Mouse (Mus musculus): ENCODE measurements around the gene Gramd1b. TPM values are rescaled to one million over a fixed set of nuclear protein-coding genes. Genes with fewer than 3 reads are reported as not detected.
A peak's percentile ranks its signal among the peaks of the same experiment; 100 is the strongest.

Gramd1b gene
- polyA plus RNA-seq, 1 experiment from 2014 or later: 2.3 TPM

DNA sequence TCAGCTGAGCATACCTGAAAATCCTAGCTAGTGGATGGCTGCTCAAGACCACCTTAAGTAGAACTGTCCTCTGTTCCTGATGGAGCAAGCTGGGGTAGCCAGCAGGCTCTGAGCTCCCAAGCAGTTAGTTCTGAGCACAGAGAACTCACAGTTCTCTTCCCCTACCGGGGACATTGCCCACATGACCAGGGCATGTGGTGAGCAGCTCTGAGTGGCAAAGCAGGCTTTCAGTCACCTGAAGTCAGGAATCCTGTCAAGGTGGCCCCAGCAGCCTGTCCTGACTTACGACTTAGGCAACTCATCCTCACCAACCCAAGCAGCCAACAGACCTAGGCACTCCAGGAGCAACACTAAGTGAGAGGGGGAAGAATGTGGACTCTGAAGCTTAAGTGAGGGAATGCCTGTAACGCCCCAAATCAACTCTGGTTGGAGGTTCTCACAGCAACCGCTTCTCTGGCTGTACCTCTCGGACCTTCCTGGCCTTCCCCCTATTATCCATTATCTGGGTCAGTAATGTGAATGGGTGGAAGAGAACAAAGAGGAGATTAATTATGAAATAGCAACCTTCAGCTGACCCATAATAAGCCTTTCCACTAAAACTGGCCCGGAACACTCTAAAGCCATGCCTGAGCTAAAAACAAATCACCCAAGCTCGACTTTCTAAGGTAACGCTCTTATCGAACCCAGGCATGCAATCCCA is 154.3 kb downstream of the Gramd1b start:
- 55% methylated on average over 9 of the region's 9 CpGs for WGBS

GRCm38 (mm10) chr9:40376139-40376541 is 155.0 kb downstream of the Gramd1b start:
- peak; percentile 63 for DNase-seq (ENCODE audit: low spot score)
- Histone ChIP-seq H3K27me3 (ENCODE audit: low read depth, poor library complexity, severe bottlenecking) (peaks cover 12% of the 10 kb centered on the region; the same call in 1 of the 2 replicates), H3K4me3 (peak overlapping the region; percentile 47), H3K9me3 (replicated peaks) (no peaks in the 10 kb centered on the region), H3K27ac (replicated peaks) (peak overlapping the region; percentile 77), H3K36me3 (no peaks in the 10 kb centered on the region), H3K4me1 (peaks cover 34% of the 10 kb centered on the region)
- WGBS: 5% methylated on average over 11 of the region's 11 CpGs

More for the DNA sequence above, 154.3 kb downstream of the Gramd1b start:
- H3K36me3 ChIP-seq: no peaks in the 10 kb centered on the region
- no peak overlapping the region for H3K4me3 ChIP-seq
- H3K4me1 ChIP-seq: peaks cover 40% of the 10 kb centered on the region
- peak overlapping the region; percentile 77; the same call in 1 of the 2 replicates for H3K27ac ChIP-seq (replicated peaks)
- no peaks in the 10 kb centered on the region for H3K9me3 ChIP-seq (replicated peaks)
- H3K27me3 ChIP-seq (ENCODE audit: low read depth, poor library complexity, severe bottlenecking): peaks cover 12% of the 10 kb centered on the region; the same call in 1 of the 2 replicates
- DNase-seq (ENCODE audit: low spot score): no peak

- peaks cover 12% of the 10 kb centered on the region; the same call in 1 of the 2 replicates for H3K27me3 ChIP-seq (ENCODE audit: low read depth, poor library complexity, severe bottlenecking)
- WGBS: 46% methylated on average over 6 of the region's 6 CpGs
- no peak for DNase-seq (ENCODE audit: low spot score)
- no peaks in the 10 kb centered on the region for H3K36me3 ChIP-seq
- H3K4me1 ChIP-seq: peaks cover 34% of the 10 kb centered on the region
- H3K27ac ChIP-seq (replicated peaks): 0 out of 2 replicates have a peak overlapping the region, but pooled peaks have one; percentile 77
- H3K4me3 ChIP-seq: peak overlapping the region; percentile 47
- H3K9me3 ChIP-seq (replicated peaks): no peaks in the 10 kb centered on the region
These were observed 155.7 kb downstream of the Gramd1b start for GRCm38 (mm10) chr9:40375518-40375917.

DNA sequence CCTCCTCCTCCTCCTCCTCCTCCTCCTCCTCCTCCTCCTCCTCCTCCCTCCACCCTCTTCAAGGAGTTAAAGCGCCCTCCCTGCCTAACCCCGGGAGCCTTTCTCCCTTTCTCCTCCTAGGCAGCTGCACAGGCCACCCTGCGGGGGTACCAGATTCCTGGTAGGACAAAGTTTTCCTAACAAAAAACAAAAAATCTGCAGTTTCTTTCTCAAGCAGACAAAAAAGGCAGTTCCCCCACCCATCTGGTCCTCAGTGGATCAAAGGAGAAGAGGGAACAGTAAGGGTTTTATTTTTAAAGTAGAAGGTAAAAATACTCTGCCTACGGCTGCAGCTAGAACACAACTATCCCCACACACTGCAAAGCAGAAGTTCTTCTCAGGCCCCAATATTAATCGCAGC is 156.2 kb downstream of the Gramd1b start:
- peaks cover 34% of the 10 kb centered on the region for H3K4me1 ChIP-seq
- H3K27me3 ChIP-seq (ENCODE audit: low read depth, poor library complexity, severe bottlenecking): peaks cover 12% of the 10 kb centered on the region; the same call in 1 of the 2 replicates
- 36% methylated on average over 4 of the region's 5 CpGs for WGBS
- no peaks in the 10 kb centered on the region for H3K9me3 ChIP-seq (replicated peaks)
- no peak overlapping the region for H3K4me3 ChIP-seq
- peak overlapping the region; percentile 28; the same call in 1 of the 2 replicates for H3K27ac ChIP-seq (replicated peaks)
- no peak for DNase-seq (ENCODE audit: low spot score)
- H3K36me3 ChIP-seq: no peaks in the 10 kb centered on the region

- no peak for DNase-seq (ENCODE audit: low spot score)
- H3K27ac ChIP-seq (replicated peaks): peak overlapping the region; percentile 28; the same call in 1 of the 2 replicates
- H3K27me3 ChIP-seq (ENCODE audit: low read depth, poor library complexity, severe bottlenecking): peaks cover 12% of the 10 kb centered on the region; the same call in 1 of the 2 replicates
- no peaks in the 10 kb centered on the region for H3K9me3 ChIP-seq (replicated peaks)
- no peaks in the 10 kb centered on the region for H3K36me3 ChIP-seq
- no peak overlapping the region for H3K4me3 ChIP-seq
- 53% methylated on average over 6 of the region's 6 CpGs for WGBS
- peaks cover 34% of the 10 kb centered on the region for H3K4me1 ChIP-seq
These were observed 156.6 kb downstream of the Gramd1b start for GRCm38 (mm10) chr9:40374533-40374971.

GRCm38 (mm10) chr9:40374052-40374451 is 157.1 kb downstream of the Gramd1b start:
- no peak overlapping the region for H3K27ac ChIP-seq (replicated peaks)
- H3K27me3 ChIP-seq (ENCODE audit: low read depth, poor library complexity, severe bottlenecking): peaks cover 12% of the 10 kb centered on the region; the same call in 1 of the 2 replicates
- DNase-seq (ENCODE audit: low spot score): no peak
- H3K9me3 ChIP-seq (replicated peaks): no peaks in the 10 kb centered on the region
- 80% methylated on average over 11 of the region's 11 CpGs for WGBS
- H3K36me3 ChIP-seq: no peaks in the 10 kb centered on the region
- H3K4me1 ChIP-seq: peaks cover 34% of the 10 kb centered on the region
- H3K4me3 ChIP-seq: no peak overlapping the region

GRCm38 (mm10) chr9:40370151-40370550 is 161.0 kb downstream of the Gramd1b start:
- peaks cover 1% of the 10 kb centered on the region; the same call in 1 of the 2 replicates for H3K27me3 ChIP-seq (ENCODE audit: low read depth, poor library complexity, severe bottlenecking)
- H3K27ac ChIP-seq (replicated peaks): no peak overlapping the region
- H3K36me3 ChIP-seq: no peaks in the 10 kb centered on the region
- no peak overlapping the region for H3K4me3 ChIP-seq
- WGBS: 94% methylated on average over 4 of the region's 4 CpGs
- peaks cover 12% of the 10 kb centered on the region for H3K4me1 ChIP-seq
- no peak for DNase-seq (ENCODE audit: low spot score)
- no peaks in the 10 kb centered on the region for H3K9me3 ChIP-seq (replicated peaks)

- no peaks in the 10 kb centered on the region for H3K4me1 ChIP-seq
- no peaks in the 10 kb centered on the region for H3K9me3 ChIP-seq (replicated peaks)
- no peaks in the 10 kb centered on the region for H3K36me3 ChIP-seq
- no peak overlapping the region for H3K27ac ChIP-seq (replicated peaks)
- H3K27me3 ChIP-seq (ENCODE audit: low read depth, poor library complexity, severe bottlenecking): no peaks in the 10 kb centered on the region
- no peak overlapping the region for H3K4me3 ChIP-seq
- WGBS: 93% methylated on average over 8 of the region's 8 CpGs
- no peak for DNase-seq (ENCODE audit: low spot score)
These were observed 164.4 kb downstream of the Gramd1b start for GRCm38 (mm10) chr9:40366795-40367194.

- DNase-seq (ENCODE audit: low spot score): no peak
- H3K27ac ChIP-seq (replicated peaks): no peak overlapping the region
- no peaks in the 10 kb centered on the region for H3K27me3 ChIP-seq (ENCODE audit: low read depth, poor library complexity, severe bottlenecking)
- H3K9me3 ChIP-seq (replicated peaks): no peaks in the 10 kb centered on the region
- no peaks in the 10 kb centered on the region for H3K36me3 ChIP-seq
- H3K4me3 ChIP-seq: no peak overlapping the region
- peaks cover under 1% of the 10 kb centered on the region; the same call in 1 of the 2 replicates for H3K4me1 ChIP-seq
- 86% methylated on average over 7 of the region's 7 CpGs for WGBS
These were observed 166.9 kb downstream of the Gramd1b start for GRCm38 (mm10) chr9:40364312-40364711.

GRCm38 (mm10) chr9:40361970-40362369 is 169.2 kb downstream of the Gramd1b start:
- no peak for DNase-seq (ENCODE audit: low spot score)
- Histone ChIP-seq H3K27me3 (ENCODE audit: low read depth, poor library complexity, severe bottlenecking) (no peaks in the 10 kb centered on the region), H3K4me3 (no peak overlapping the region), H3K27ac (replicated peaks) (no peak overlapping the region), H3K9me3 (replicated peaks) (no peaks in the 10 kb centered on the region), H3K4me1 (peaks cover 13% of the 10 kb centered on the region), H3K36me3 (no peaks in the 10 kb centered on the region)
- WGBS: 88% methylated on average over 6 of the region's 6 CpGs

DNA sequence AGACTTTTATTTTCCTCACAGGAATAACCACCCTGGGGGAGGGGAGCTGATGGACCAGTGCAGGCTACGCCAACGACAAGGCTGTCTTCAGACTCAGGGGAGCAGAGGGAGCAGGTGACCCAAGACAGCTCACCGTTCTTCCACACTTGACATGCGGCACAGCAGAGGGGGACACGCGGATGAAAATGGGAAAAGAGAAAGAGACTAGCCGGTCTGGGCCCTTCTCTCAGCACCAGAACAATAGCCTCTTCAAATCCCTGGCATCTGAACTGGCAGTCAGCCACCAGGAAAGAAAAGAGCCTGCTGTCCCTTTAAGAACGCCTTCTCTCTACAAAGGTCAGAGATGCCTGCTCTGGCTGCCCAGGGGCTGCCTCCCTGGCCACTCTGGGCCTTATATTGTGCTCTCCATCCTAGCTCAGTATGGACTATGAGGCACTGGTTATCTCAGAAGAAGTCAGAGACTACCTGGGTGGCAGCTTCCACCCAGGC is 172.7 kb downstream of the Gramd1b start:
- no peak for DNase-seq (ENCODE audit: low spot score)
- Histone ChIP-seq H3K27ac (replicated peaks) (peak overlapping the region; percentile 24; the same call in 1 of the 2 replicates), H3K4me1 (peaks cover 13% of the 10 kb centered on the region), H3K27me3 (ENCODE audit: low read depth, poor library complexity, severe bottlenecking) (no peaks in the 10 kb centered on the region), H3K9me3 (replicated peaks) (no peaks in the 10 kb centered on the region), H3K4me3 (no peak overlapping the region), H3K36me3 (no peaks in the 10 kb centered on the region)
- 51% methylated on average over 8 of the region's 8 CpGs for WGBS

GRCm38 (mm10) chr9:40356768-40357446 is 174.3 kb downstream of the Gramd1b start:
- Histone ChIP-seq H3K9me3 (replicated peaks) (no peaks in the 10 kb centered on the region), H3K4me1 (peaks cover 13% of the 10 kb centered on the region), H3K27ac (replicated peaks) (no peak overlapping the region), H3K27me3 (ENCODE audit: low read depth, poor library complexity, severe bottlenecking) (no peaks in the 10 kb centered on the region), H3K36me3 (no peaks in the 10 kb centered on the region), H3K4me3 (no peak overlapping the region)
- WGBS: 94% methylated on average over 4 of the region's 4 CpGs
- DNase-seq (ENCODE audit: low spot score): no peak
